Mouse (Mus musculus) thymus, postnatal 0 days (tissue): ENCODE measurements around the gene Kcnh7. TPM values are rescaled to one million over a fixed set of nuclear protein-coding genes. Genes with fewer than 3 reads are reported as not detected.

Experiments
- DNase-seq: peaks from one replicate; pipeline ENCODE4 v3.0.0-alpha.2; 2015; ENCODE audit warnings: low spot score
- polyA plus RNA-seq: library from polyadenylated mRNA; unstranded; fragments of >200 nt; fragmentation: Nextera tagmentation; extraction: Ambion mirVana; gene quantifications from 2 replicates; pipeline ENCODE4 v1.2.1, GENCODE M21; 2015

The Kcnh7 gene
- polyA plus RNA-seq, 1 experiment from 2014 or later: 0.04 TPM

DNA sequence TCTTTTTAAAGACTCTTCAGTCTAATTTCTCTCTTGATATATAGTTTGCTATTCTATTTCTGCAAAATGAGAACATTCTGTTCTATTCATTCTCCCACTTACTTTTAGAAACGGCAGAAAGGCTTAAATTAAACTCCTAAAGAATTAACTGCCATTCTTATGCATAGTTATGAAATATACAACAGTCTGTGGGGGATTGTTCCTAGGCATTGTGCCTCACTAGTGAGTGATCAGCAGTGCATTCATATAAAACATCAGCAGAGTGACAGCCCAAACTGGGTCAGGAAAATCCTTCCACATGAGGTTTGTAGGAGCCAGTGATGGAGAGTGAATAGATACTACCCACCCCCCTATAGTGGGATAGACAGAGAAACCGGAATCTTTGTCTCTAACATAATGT, 200.2 kb downstream of the Kcnh7 start:
- DNase-seq: no peak

DNA sequence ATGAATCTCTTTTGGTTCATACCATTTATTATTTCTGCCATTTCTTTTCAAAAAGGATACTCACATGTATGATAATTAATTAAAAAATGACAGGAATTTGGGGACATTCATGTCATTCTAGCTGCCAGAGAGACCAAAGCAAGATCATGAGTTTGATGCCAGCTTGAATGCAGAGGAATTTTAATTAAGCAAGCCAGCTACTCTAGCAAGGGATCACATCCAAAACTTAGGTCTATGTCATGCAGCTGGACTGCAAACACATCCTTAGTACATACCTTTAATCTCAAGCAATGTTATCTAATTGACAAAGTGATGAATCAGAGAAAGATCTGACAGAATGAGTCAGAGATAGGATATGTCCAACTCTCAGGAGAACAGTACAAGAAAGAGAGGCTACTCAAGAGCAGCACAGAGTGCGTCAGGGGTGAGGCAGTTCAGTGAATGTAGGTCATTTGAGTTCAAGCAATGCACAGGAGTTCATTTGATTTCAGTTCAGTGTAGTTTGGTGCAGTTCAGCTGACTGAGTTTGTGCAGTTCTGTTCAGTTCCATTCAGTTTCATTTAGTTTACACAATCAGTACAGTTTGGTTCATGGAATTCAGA, 248.7 kb downstream of the Kcnh7 start:
- DNase-seq: no peak

DNA sequence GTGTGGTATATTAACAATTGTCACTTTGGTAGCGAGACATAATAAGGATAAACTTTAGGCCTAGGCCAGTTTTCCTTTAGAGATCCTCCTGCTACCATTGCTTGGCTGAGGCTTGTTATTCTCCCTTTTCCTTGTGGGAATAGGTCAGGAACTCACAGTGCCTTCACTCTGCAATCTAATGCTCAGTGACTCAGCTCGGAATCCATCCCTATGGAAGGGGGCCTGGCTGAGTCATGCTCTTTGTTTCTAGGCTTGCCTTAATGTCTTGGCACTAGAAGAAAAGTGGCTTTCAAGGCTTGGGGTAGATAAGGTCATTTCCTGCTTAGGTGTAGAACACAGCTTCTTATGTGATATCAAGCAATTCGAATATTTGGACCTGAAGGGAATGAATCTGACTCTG, 255.6 kb downstream of the Kcnh7 start:
- DNase-seq: no peak

DNA sequence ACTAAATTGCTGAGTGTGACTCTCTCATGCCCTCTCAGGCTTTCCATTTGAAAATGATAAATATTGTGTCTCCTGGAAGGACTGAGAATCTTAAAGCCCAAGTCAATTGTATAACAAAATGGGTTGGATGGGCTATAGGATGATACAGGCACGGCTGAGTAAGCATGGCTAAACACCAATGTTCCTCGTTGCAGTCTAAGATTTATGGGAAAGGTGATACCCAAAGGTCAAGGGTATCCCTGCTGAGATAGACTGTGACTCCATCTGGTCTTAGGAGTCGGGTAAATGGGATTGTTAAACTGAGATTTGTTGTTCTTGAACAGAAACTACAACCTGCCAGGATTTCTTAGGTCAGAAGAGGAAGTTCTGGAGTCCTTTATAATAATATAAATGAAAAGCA, 256.0 kb downstream of the Kcnh7 start:
- DNase-seq: no peak

DNA sequence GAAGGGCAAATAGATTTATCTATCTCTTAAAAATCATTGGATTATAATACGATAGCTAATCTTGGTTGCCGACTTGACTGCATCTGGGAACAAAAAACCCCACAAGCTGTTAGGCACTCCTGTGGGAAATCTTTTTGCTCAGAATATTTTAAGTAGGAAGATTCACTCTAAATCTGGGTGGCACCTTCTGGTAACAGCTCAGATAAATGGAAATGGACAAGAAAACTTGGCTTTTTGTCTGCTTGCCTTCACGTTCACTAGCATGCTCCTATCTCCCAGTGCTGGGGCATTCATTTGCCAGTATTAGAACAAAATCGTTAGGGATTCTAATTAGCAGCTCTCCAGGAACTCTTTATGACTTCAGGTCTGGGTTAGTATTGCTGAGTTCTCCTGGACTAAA, 260.3 kb downstream of the Kcnh7 start:
- DNase-seq: no peak

DNA sequence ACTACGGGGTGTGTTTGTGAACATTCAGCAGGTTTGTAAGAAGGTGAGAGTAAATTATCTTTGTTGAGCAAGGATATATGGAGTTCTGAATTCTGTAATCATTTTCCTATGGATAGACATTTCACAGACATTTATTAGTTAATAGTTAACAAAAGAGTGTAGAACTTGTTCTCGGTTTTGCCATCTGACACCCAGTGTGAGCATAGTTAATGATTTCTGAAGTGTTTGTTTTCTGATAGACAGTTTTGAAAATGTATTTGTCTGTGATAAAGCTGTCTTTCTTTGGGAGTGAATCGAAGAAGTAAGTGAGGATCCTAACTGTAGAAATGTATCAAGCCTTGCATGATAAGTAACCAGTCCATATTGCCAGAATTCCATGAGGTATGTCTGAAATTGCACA, 276.4 kb downstream of the Kcnh7 start:
- DNase-seq: no peak

DNA sequence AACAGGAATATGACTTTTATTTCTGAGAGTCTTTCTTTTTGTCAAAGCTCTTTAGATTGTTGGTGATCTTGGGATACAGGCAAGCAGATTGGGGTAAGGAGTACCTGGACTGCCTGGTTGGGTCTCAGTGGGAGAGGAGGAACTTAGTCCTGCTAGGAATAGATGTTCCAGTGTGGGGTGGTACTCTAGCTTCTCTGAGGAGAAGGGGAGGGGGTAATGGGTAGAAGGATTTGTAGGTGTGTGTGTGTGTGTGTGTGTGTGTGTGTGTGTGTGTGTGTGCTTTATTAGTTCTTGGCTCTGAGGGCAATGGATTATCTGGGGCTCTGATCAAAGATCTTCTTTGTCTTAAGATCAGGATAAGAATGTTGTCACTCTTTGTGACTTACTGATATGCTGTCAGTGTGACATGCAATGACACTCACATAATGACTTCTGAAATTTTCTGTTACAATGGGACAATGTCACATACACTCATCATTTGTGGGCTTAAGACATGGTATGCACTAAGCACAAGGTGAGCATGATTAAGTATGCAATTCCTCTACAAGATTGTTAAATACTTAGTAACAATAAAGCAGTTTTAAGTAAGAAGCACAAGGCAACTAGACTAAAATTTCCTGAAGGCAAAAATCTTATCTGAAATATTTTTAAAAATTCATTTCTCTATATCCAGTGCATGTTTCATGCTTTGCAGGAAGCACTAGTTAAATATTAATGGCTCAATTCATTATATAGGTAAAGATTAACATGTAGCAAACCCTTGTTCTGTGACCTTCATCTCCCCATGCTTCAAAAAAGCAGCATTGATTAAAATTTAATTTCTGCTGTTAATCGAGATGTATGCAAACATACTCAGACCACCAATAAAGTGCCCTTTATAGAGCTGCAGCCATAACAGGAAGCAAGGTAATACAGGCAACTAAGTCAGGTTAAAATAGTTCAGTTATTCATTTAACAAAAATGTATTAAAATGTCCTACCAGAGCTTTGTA, 281.4 kb downstream of the Kcnh7 start:
- no peak for DNase-seq

DNA sequence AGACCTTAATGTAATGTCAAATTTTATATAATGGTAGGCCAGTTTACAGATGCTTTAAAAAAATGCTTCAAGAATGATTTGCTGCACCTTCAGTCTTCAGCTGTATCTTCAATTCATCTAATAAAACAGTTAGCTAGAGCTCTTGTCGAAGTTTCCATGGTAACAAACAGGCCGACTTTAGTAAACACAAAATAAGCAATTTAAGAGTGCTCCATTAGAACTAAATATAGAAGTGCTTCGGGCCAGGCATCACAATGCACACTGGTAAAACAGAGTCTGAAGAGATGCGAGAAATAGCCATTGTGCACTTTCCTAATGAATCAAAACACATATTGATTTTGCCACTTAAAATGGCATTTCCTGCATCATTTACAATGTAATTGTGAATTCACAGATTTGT, 305.3 kb downstream of the Kcnh7 start:
- DNase-seq: no peak

DNA sequence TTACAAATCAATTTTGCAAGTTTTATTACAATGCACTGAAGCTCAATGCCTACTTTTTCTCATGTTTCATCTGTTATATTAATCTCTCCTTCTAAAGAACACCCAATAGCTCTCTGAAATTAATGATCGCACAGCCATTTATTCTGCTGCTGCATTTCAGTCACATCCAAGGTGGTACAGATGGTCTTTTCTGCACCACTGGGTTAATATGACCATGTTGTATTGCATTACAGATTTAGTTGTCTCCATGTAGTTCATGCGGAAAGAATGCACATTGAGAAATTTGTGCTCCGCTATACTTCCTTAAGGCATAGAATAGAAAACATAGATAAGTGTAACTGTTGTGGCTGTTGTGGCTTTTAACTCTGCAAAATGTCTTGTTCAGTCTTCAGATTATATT, 328.7 kb downstream of the Kcnh7 start:
- DNase-seq: no peak

DNA sequence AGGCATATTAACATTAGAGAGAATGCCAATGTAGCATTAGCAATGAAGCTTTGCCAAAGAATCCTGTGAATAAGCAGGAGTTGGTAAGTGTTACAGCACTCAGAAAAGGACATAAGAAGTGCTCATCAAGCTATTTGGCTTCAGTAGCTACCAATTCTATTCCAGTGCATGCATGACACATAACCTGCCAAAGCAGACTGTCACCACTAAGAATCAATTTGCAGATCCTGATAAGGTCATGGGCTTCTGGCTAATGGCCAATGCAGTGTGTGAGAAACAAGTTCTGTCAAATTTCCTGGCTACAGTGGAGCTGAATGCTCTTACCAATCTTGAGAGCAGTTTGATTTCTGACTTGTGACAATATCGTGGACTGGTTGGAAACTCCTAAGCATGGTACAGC, 341.5 kb downstream of the Kcnh7 start:
- DNase-seq: no peak

DNA sequence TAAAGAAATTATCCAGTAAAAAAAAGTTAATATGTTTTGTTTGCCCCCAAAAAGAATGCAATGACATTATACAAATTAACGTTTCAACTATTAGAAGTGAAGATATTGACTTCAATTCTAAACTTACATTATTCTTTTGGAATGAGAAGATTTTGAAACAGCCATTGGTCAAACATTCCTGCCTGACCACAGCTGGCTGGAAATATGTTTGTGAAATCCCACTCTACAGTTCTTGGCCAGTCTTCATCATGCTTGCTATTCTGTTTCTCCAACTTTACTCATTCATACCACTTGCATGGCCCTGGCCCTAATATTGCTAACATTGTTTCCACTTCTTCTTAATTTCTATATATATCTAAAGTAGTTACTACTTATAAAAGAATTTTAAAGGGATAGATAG, 349.8 kb downstream of the Kcnh7 start:
- no peak for DNase-seq

DNA sequence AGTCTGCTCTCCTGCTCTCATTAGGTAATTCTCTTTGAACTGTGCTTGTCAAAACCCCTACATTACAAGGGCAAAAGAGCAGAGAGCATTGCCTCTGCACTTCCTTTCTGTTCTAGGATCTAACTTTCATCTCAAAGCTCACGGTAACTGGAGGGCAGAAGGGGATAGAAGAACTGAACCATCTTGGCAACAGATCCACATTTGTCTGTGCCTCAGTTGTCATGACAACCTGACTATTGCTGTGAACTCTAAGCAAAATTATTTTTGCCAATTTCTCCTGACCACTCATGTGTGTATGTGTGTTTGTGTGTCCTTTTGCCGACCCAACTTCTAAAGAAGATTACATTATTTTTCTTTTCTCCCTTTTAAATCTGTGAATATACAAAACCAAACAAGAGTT, 364.9 kb downstream of the Kcnh7 start:
- DNase-seq: no peak

DNA sequence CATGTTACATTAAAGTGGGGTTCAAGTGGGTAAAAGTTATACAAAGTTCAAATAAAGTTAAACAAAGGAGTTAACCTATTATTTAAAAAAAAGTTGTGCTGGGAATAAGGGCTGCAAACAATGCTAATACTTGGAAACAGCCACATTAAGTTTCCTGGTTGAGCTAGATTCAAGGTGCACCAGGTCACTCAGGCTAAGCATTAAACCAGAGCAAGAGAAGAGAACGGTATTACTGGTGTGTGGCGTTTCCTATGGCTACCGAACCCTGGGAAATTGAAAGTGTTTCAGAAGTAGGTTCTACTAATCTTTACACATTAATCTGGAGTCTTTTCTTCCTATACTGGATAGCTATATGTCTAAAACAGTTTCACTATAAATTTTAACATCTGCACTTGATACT, 368.1 kb downstream of the Kcnh7 start:
- no peak for DNase-seq

DNA sequence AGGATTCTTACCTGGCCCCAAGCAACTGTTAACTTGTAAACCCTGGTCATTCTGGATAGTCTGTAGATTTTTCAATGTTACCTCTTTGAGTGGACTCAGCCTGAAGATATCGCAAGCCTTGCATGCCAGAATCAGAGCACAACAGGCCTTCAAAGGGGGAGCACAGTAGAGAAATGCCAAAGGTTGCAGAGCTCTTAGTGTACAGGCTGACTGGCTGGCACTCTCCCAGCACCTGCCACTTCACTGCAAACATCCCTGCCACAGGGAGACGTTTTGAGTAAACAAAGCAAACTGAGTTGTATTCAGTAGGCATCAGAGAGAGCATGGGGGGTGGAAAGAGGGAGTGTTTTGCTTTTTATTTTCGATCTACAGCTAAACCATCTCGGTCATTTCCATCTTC, 375.3 kb downstream of the Kcnh7 start:
- no peak for DNase-seq

DNA sequence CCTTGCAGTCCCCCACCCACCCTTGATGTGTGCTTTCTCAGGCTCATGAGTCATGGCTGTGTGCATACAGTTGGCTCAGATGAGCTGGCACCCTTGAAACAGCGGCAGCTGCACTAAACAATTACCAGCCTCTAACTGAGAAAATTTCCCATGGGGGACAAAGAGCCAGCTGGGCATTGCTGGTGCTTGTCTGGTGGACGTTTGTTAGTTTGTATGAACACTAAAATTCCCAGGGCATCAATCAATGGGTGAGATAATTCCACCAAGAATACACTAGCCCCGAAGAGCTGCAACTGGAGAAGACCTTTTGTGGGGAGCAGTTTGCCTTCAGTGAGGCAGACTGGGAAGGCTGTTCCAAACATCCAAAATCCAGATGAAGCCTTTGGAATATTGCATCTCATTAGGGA, 376.6 kb downstream of the Kcnh7 start:
- DNase-seq: no peak

DNA sequence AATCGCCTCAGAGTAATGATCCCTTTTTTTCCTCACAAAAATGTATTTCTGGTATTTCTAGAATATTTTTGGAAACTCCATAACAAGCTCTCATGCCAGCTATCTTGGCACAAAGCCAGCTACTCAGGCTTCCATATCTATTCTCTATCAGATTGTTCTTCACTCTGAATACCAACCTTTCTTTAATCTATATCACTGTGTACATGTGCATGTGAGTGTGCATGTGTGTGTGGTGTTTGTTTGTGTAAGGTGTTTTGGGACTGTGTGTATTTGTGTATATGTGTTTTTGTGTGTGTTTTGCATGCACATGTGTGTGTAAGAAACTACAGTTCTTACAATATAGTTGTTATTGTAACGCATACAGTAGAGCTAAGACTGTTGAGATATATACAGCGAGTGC, 377.2 kb downstream of the Kcnh7 start:
- no peak for DNase-seq

DNA sequence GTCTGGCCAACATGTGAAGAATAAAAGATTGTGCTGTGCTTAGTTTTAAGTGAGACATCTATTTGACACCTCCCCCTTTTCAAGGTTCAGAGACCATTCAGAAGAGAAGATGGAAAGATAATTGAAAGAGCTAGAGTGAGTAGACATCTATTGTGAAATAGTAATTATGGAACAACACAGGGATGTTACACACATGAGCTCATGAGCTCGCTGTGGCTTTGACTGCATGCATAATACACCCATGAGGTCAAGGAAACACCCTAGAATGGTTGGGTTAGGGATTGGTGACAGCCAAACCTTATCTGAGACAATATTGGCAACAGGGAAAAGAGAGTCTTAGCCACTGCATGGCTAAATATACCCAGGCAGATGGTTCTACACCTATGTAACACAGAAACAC, 380.1 kb downstream of the Kcnh7 start:
- no peak for DNase-seq

DNA sequence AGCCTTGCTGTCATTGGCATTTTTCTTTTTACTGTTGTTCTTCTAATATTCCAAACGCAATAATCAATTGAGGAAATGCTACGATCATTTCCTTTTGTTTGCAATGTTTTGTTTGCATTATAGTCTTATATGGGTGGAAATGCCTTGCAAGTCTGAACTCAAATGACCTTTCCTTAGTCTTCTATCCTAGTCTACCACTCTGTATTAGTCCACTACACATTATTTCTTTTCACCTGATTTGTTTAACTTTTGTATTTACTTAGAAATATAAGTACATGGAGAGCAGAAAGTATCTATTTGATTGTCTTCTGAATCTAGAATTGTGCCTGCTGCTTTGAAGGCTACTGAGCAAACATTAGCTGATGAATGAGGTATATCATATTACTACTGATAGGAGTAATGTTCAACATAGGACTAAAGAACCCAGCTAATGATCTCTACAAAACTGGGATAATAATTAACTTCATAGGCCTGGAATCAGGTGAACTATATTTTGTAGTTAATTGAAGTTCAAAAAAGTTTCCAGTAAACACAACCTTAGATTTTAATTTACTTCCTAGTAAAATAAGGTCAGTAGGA, 399.5 kb downstream of the Kcnh7 start:
- no peak for DNase-seq

DNA sequence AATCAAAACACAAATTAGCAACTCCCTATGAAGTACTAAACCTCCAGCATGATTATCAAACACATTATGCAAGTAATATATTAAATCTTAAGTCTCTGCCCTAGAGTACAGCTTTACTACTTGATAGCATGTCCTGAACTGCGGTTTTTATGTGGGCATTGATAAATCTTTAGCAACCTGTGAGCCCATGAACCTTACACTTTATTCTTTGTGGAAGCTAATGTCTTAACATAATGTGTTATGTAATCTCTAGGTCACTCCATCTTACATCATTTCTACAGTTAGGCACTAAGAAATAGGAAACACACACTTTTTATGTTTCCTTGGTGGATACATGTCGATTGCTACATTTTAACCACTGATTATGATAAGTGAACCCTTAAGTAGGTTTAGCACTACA, 437.8 kb downstream of the Kcnh7 start:
- DNase-seq: no peak

DNA sequence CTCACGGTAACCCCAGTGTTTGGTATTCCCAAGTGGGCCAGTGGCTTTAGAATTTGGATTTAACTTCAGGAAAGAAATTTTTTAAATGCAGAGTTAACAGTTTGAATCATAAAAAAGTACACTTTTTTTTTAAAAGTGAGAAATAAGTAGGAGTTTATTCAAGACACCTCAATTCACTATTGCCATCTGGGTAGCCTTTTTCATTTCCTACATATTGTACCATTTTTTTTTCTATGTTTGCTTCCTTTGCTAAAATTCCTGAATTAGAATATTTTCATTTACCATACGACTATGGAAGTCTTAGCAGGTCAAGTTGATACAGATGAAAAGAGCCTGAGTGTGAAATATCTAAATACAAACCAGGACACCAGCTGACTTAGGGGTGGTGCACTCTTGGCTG, 441.0 kb downstream of the Kcnh7 start:
- no peak for DNase-seq

DNA sequence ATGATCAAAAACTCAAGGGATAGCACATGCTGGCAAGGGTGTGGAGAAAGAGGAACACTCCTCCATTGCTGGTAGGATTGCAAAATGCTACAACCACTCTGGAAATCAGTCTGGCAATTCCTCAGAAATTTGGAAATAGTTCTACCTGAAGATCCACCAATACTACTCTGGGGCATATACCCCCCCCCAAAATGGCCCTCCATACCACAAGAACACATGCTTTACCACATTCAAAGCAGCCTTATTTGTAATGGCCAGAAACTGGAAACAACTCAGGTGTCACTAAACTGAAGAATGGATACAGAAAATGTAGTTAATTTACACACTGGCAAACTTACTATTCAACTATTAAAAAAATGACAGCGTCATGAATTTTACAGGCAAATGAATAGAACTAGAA, 453.4 kb downstream of the Kcnh7 start:
- DNase-seq: no peak

DNA sequence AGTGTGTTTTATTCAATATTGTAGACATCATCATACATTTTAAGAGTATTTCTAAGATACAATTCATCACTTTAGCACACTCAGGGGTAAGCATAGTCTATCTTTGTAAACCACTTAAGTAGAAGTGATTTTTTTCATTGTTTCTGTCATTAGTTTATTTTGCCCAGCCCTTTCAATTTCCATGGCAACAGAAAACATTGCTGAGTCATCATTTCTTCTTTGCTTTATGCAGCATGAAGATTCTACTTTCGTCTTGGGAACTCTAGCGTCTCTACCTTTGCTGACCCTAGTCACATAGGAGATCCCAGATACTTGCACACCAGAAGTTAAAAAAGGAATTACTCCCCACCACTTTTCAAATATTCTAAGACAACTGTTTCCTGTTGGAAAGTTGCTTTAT, 456.4 kb downstream of the Kcnh7 start:
- DNase-seq: no peak

DNA sequence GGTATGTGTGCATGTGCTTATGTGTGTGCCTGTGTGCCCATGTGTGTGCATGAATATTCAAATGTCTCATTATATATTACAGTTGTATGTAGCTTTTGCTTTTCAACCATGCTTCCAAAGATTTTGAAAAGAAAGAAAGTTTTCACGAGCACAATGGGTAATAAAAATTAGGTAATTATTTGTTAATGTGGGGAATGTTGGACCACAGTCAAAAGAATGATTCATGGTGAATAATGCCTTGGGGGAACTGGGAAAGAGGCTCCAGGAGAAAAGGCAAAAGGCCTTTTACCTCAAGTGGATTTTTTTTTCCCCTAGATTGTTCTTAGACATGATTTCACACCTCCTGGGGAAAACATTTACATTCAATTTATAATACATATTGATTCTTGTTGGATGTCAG, 458.1 kb downstream of the Kcnh7 start:
- DNase-seq: no peak
